Mouse (Mus musculus) WW6 (cell line): ENCODE measurements around the gene Stat6.

Experiments
- DNase-seq: peaks from one replicate; pipeline ENCODE4 v3.0.0-alpha.2; 2013; ENCODE audit warnings: low read depth, low spot score

Gene Stat6

GRCm38 (mm10) chr10:127642772-127643552 lies at the start of gene Stat6:
Stat6 (plus strand) TSS chr10:127642986.
- DNase-seq, result no peak

- no peak for DNase-seq
Observed at GRCm38 (mm10) chr10:127594405-127594804, 48.4 kb upstream of the Stat6 start.

DNA sequence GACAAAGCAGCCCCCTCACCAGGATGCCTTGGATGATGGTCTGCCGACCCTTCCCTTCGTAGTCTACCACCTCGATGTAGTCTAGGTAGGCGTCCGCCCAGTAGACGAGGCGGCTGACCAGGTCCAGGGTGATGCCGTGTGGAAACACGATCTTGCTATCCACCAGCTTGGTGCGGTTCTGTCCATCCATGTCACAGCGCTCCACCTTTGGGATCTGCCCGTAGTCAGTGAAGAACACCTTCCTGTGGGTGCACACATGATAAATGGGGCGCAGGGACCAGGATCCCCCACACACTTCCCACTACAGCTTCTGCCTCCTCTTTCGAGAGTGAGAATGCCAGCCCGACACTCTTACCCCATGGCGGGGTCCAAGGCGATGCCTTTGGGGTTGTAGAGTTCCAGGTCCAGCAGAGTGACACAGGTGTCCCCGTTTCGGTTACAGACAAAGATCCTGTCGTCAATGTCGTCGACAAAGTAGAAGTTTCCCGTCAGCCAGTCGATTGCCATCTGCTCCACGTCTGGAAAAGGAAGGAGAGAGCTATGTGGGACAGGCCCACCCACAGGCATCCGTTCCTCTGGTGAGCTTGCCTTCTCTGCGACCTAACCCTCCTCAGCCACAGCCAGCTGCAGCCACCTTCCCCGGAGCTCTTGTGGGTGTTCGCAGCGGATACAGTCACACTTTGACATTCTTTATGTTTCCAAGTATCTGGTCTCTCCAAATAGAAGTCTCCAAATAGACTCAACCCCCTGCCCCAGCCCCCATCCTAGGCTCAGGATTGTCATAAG lies 47.7 kb upstream of the Stat6 start:
- DNase-seq, result no peak

GRCm38 (mm10) chr10:127596321-127596941 lies 46.4 kb upstream of the Stat6 start:
- no peak for DNase-seq

DNA sequence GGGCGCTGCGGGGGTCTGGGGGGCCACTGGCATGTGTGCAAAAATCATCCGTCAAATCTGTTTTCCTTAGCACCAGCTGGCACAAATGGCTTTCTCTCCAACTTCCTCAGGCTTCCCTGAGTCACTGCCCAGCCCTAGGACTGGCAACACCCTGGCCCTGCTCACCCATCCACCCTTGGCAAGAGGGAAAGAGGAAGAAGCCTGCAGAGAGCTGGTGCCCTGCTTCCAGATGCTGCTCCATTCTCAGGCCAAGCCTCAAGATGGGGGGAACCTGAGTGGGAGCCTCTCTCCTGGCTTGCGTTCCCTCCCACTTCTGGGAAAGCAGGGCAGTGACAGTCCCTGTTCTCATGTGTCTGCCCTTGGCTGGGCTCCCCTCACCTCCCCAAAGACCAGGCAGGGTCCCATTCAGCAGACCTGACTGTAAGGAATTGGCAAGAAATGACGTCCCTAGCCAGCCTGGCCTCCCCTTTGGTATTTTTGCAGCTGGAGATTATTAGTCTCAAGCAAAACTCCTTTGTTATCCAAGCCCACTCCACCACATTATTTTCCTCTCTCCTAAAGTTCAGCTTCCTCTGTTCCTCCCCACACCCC lies 45.4 kb upstream of the Stat6 start:
- no peak for DNase-seq

DNA sequence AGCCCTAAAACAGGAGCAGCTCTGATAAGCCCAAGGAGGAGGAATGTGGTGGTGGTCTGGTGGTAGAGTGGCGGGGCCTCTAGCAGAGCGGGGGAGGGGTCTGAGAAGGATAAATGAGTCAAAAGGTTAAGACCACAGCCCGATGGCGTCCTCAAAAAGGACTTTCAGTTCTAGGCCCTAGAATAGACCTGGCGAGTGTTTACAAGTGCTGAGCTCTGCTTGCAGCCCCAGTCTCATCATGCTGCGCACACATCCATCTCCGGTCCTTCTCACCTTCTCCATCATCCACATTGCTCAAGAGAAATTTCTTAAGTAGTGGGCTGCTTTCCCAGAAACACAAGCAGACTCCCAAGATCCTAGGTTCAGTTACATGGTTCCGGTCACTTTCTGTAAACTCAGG lies 44.2 kb upstream of the Stat6 start:
- no peak for DNase-seq

DNA sequence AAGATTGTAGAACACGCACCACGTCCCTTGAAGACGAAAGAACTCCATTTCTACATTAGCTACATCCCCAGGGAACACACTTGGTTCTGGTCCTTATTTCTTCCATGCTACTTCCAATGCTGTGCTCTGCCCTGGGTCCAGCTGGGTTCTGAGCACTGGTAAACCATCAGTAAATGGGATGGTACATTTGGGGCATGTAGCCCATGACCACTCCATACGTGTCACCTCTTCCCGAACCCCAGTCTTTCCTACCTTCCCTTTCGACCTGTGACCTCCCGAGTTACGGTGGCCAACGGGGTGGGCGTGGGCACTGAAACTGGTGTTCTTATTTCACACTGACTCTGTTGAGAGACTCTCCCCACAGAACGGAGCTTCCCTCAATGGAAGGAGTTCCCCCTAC lies 43.5 kb upstream of the Stat6 start:
- DNase-seq, result no peak

DNA sequence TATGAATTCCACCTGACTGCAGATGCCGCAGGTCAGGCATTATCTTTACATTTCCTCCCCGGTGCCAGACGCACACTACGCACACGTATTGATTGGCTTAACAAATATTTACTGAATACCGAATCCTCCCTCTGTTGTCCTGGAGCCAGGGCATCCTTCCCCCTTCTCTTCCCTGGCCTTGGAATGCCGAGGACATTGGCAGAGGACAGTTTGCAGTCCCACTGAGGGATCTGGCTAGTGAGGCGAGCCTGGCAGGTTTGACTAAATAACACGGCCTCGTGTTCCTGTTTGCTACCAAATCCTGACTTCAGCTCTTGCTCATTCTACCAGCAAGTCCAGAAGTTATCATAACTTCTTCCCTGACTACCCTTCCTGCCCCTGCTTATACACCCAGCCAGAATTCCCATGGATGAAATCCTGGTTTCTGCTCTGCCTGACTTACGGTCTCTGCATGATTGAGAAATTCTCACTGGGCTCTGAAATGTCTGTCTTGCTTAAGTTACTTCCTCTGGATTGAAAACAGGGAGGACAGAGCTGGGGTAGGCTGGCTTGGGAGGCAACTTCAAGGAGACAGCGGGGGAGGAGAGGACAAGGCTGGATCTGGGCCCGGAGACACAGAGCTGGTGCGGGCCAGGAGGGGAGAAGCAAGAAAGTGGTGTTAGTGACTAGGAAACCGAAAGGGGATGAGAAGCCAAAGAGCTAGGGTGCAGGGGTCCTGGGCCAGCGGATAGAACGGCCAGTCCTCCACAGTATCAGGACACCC lies 42.8 kb upstream of the Stat6 start:
- no peak for DNase-seq

- no peak for DNase-seq
Observed at GRCm38 (mm10) chr10:127602194-127602593, 40.6 kb upstream of the Stat6 start.

GRCm38 (mm10) chr10:127603437-127604371 lies 39.1 kb upstream of the Stat6 start:
- no peak for DNase-seq

DNA sequence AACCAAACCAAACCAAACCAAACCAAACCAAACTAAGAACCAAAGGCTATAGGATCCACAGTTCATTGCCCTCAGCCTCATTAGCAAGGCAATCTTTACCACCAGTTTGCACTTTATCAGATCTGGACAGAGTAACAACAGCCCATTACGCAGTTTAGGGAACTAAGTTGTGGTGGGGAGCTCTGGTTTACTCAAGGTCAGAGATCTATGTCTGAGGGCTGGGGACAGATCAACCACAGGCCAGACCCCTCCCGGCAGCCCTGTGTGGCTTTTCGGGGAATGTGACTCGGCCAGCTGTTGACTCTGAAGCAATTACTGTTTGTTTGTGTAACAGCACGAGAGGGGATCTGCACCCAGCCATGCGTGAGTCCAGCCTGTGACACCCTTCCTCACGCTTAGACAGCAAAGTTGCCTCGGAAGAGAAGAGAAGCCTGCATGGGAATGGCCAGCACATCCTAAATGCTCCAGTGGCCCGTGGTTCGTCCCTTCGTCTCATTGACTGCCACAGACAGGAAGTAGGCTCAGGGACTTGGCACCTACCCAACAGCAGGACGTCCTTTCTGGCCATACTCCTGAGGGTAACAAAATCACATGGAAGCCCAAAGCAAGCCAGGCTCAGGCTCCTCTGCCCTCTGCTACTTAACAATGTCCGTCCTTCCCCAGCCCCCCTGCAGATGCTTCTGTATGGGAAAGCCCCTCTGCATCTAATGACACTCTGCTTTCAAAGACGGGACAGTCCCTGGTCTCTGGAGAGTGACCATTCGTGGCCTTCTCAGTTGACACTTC lies 38.1 kb upstream of the Stat6 start:
- no peak for DNase-seq

- no peak for DNase-seq
Observed at GRCm38 (mm10) chr10:127605251-127605547, 37.6 kb upstream of the Stat6 start.

- DNase-seq, result no peak
Observed at GRCm38 (mm10) chr10:127605756-127606155, 37.0 kb upstream of the Stat6 start.

DNA sequence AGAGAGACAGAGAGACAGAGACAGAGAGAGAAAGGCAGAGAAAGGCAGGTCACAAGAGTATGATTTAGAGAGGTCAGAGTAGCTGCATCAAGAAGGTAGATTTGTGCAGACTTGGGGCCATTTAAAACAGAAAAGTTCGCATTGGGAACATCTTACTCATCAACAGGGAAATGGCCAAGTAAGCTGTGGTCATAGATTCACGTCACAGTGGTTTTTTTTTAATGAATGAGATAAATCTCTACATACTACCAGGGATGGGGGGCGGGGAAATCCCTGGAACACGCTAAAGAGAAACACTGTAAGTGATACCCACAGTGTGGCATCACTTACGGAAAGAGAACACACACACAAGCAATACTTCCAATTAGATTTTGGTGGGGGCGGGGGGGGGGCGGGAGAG lies 35.7 kb upstream of the Stat6 start:
- DNase-seq, result no peak

- DNase-seq, result no peak
Observed at GRCm38 (mm10) chr10:127609415-127610065, 33.2 kb upstream of the Stat6 start.

DNA sequence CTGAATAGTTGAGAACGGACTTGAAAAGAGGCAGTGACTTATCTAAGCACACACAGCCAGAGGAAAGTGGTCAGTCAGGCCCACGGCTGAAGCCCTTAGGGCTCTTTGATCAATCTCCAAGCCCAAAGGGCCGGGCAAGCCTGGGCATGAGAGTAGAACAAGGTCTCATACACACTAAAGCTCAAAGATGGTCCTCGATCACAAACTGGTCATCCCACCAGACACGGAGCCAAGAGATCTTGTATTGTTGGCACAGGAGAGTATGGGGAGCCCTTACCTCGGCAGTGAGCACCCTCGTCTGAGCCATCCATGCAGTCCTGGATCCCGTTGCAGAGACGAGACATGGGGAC lies 32.7 kb upstream of the Stat6 start:
- no peak for DNase-seq

DNA sequence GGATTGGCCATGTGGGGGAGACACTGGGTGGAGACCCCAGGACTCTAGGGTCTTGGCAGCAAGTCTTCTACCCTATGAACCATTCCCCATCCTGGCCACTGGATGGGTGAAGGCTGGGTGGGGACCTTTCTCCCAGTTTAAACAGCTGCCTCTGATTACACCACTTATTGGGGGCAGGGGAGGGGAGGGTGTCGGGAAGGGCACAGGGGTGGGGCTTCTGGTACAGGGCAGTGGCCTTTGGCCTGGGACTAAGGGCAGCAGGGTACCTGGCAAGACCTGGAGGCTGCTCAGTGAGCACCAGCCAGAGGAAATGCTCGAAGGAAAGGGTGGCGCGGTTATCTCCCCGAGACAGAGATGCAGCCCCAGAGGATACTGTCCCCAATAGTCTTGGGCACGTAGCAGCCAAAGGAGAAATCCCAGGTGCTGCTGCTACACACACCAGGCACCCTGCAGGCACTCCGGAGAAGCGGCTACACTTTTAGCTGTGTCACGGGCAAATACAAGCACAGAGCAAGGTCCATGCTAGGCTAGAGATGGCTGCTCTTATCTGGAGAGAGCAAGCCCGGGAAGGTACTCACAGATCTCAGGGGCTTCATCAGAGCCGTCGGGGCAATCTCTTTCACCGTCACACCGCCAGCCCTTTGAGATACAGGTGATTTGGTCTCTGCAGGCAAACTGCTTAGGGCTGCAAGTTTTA lies 30.6 kb upstream of the Stat6 start:
- no peak for DNase-seq

DNA sequence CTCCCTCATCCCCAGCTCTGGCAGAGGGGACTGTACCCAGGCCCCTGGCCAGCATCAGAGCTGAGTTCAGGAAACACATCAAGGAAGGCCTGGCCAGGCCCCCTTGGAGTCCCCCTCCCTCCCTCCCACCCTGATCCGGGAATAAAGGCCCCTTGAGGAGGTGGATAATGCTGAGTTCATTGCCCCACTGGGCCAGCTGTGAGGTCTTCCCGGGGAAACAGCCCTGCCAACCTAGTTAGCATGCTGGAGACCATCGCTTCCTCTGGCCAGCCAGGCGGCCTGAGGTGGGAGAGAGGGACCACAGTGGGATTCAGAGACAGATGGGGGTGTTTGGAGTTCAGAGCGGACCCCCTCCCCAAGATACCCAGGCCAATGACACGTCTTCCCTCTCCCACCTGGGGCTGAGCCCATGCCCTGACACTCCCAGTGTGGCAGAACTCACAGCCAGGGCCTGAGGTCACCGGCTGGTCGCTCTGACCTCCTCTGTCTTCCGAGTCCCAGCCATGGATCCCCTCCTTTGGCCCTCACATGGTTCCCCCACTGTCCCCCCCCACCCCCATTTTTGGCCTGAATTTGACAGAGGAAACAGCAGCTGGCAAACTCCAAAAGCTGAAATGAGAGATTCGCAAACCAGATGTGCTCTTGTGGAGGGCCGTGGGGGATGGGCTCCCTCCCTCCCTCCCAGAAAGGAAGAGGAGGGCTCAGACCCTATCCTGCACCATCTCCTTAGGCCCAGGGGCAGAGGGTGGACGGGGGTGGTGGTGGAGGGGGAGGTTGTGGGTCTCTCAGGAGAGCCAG lies 28.4 kb upstream of the Stat6 start:
- no peak for DNase-seq
